Mouse (Mus musculus) midbrain, embryonic 12.5 days (tissue): ENCODE results near the gene Dad1. TPM values are rescaled to one million over a fixed set of nuclear protein-coding genes. Genes with fewer than 3 reads are reported as not detected.

Experiments used
- polyA plus RNA-seq: library from polyadenylated mRNA; unstranded; fragments of >200 nt; fragmentation: Nextera tagmentation; extraction: Ambion mirVana; gene quantifications from 2 replicates; pipeline ENCODE4 v1.2.1, GENCODE M21; 2016

Dad1 gene
- polyA plus RNA-seq, 1 experiment from 2014 or later = 220 TPM

Other genes starting within 250 kb of the Dad1 start
- 36.6 and 38.3 TPM in 2 replicates for gene Abhd4, start 84 bp upstream of the Dad1 start, polyA plus RNA-seq
- gene Olfr49, start 30.8 kb upstream of the Dad1 start, polyA plus RNA-seq = not detected in 2 replicates
- 42.3 and 48.3 TPM in 2 replicates for gene Oxa1l, start 106.7 kb upstream of the Dad1 start, polyA plus RNA-seq
- gene Slc7a7, start 163.7 kb upstream of the Dad1 start, polyA plus RNA-seq = 3.9 and 4.7 TPM in 2 replicates
- gene Mrpl52, start 172.8 kb upstream of the Dad1 start, polyA plus RNA-seq = 262 and 264 TPM in 2 replicates
- 84.8 and 88.6 TPM in 2 replicates for gene Mmp14, start 177.5 kb upstream of the Dad1 start, polyA plus RNA-seq
- 31.1 and 32.5 TPM in 2 replicates for gene Lrp10, start 210.0 kb upstream of the Dad1 start, polyA plus RNA-seq
- 42.6 and 44.9 TPM in 2 replicates for gene Rem2, start 222.0 kb upstream of the Dad1 start, polyA plus RNA-seq